Mouse (Mus musculus) forebrain, embryonic 13.5 days (tissue): ENCODE results near the gene Apol9b. TPM values are rescaled to one million over a fixed set of nuclear protein-coding genes. Genes with fewer than 3 reads are reported as not detected.

Source experiments
- ATAC-seq: fragments of 200-750 bp; cut with Nextera tagmentation; 2 replicates; pipeline ENCODE4 v1.8.0; 2017
- H3K27ac ChIP-seq: fragments of 300-500 bp; sonication (generic); 2 replicates; pipeline ENCODE4 v1.5.1; 2015; ENCODE audit warnings: inconsistent platforms, mild to moderate bottlenecking, moderate library complexity
- H3K27me3 ChIP-seq: fragments of 300-500 bp; sonication (generic); 2 replicates; pipeline ENCODE4 v1.6.1; 2015; ENCODE audit warnings: mild to moderate bottlenecking, inconsistent platforms
- H3K36me3 ChIP-seq: fragments of 300-500 bp; sonication (generic); 2 replicates; pipeline ENCODE4 v1.6.1; 2015; ENCODE audit warnings: mild to moderate bottlenecking, inconsistent platforms; ENCODE audit not compliant: poor library complexity, severe bottlenecking
- H3K4me1 ChIP-seq: fragments of 300-500 bp; sonication (generic); 2 replicates; pipeline ENCODE4 v1.6.1; 2015; ENCODE audit warnings: inconsistent platforms
- H3K4me2 ChIP-seq: fragments of 300-500 bp; sonication (generic); 2 replicates; pipeline ENCODE4 v1.6.1; 2015; ENCODE audit warnings: inconsistent platforms, mild to moderate bottlenecking, moderate library complexity
- H3K4me3 ChIP-seq: fragments of 300-500 bp; sonication (generic); 2 replicates; pipeline ENCODE4 v1.5.1; 2015; ENCODE audit warnings: mild to moderate bottlenecking, inconsistent platforms
- H3K9ac ChIP-seq: fragments of 300-500 bp; sonication (generic); 2 replicates; pipeline ENCODE4 v1.6.1; 2015; ENCODE audit warnings: mild to moderate bottlenecking, inconsistent platforms
- H3K9me3 ChIP-seq: fragments of 300-500 bp; sonication (generic); replicated peaks from 2 replicates; pipeline ENCODE4 v1.6.1; 2016; ENCODE audit warnings: inconsistent platforms
- WGBS: fragments of 180-500 bp; shearing (Covaris S2); methylation state at CpG from one replicate; pipeline ENCODE4 v1.1.7; 2015; 5-methylcytosine and 5-hydroxymethylcytosine counted together
- polyA plus RNA-seq: library from polyadenylated mRNA; unstranded; fragments of >200 nt; fragmentation: Nextera tagmentation; extraction: Ambion mirVana; gene quantifications from 2 replicates; pipeline ENCODE4 v1.2.1, GENCODE M21; 2015

Gene Apol9b
- polyA plus RNA-seq, 1 experiment from 2014 or later = not detected

GRCm38 (mm10) chr15:77752443-77752842 lies 23.6 kb downstream of the Apol9b start:
- H3K4me3 ChIP-seq = no peak overlapping the region
- H3K4me2 ChIP-seq = no peak overlapping the region
- 58% methylated on average over 11 of the region's 11 CpGs for WGBS
- no peak for ATAC-seq
- H3K27me3 ChIP-seq = no peaks in the 10 kb centered on the region
- H3K36me3 ChIP-seq = no peaks in the 10 kb centered on the region
- H3K9ac ChIP-seq = no peak overlapping the region
- no peaks in the 10 kb centered on the region for H3K9me3 ChIP-seq
- H3K27ac ChIP-seq = no peak overlapping the region
- no peaks in the 10 kb centered on the region for H3K4me1 ChIP-seq

- ATAC-seq = no peak
- no CpG with 5 or more reads among the region's 2 CpGs for WGBS
- Histone ChIP-seq H3K4me3 (no peak overlapping the region), H3K27me3 (no peaks in the 10 kb centered on the region), H3K9me3 (no peaks in the 10 kb centered on the region), H3K27ac (no peak overlapping the region), H3K4me2 (no peak overlapping the region), H3K36me3 (peaks cover 3% of the 10 kb centered on the region), H3K9ac (no peak overlapping the region), H3K4me1 (no peaks in the 10 kb centered on the region)
Observed at GRCm38 (mm10) chr15:77755132-77755531, 26.3 kb downstream of the Apol9b start.

GRCm38 (mm10) chr15:77756081-77756480 lies 27.2 kb downstream of the Apol9b start:
- no peak for ATAC-seq
- no peak overlapping the region for H3K27ac ChIP-seq
- no peak overlapping the region for H3K9ac ChIP-seq
- WGBS = 58% methylated on average over 2 of the region's 2 CpGs
- H3K9me3 ChIP-seq = no peaks in the 10 kb centered on the region
- H3K4me3 ChIP-seq = no peak overlapping the region
- H3K27me3 ChIP-seq = no peaks in the 10 kb centered on the region
- H3K4me2 ChIP-seq = no peak overlapping the region
- no peaks in the 10 kb centered on the region for H3K4me1 ChIP-seq
- peaks cover 12% of the 10 kb centered on the region for H3K36me3 ChIP-seq

GRCm38 (mm10) chr15:77756848-77757247 lies 28.0 kb downstream of the Apol9b start, which contains the start of gene Apol8:
TSS of gene Apol8 (minus strand) at chr15:77757003.
- no peak within 1 kb of the TSS for H3K4me2 ChIP-seq
- no peaks in the 10 kb centered on the region for H3K4me1 ChIP-seq
- H3K9me3 ChIP-seq = no peaks in the 10 kb centered on the region
- no peak for ATAC-seq
- H3K4me3 ChIP-seq = no peak within 1 kb of the TSS
- no peak within 1 kb of the TSS for H3K27ac ChIP-seq
- no peaks in the 10 kb centered on the region for H3K27me3 ChIP-seq
- no peak within 1 kb of the TSS for H3K9ac ChIP-seq
- 7% methylated on average over 9 of the region's 9 CpGs for WGBS
- peaks cover 20% of the 10 kb centered on the region for H3K36me3 ChIP-seq

GRCm38 (mm10) chr15:77757586-77758226 lies 28.9 kb downstream of the Apol9b start:
- Histone ChIP-seq H3K4me3 (no peak overlapping the region), H3K4me1 (no peaks in the 10 kb centered on the region), H3K27me3 (no peaks in the 10 kb centered on the region), H3K4me2 (no peak overlapping the region), H3K27ac (no peak overlapping the region), H3K9me3 (no peaks in the 10 kb centered on the region), H3K9ac (no peak overlapping the region), H3K36me3 (peaks cover 28% of the 10 kb centered on the region)
- WGBS = 79% methylated on average over 4 of the region's 4 CpGs
- ATAC-seq = no peak

- Histone ChIP-seq H3K4me3 (no peak overlapping the region), H3K27ac (no peak overlapping the region), H3K36me3 (peaks cover 52% of the 10 kb centered on the region), H3K4me1 (no peaks in the 10 kb centered on the region), H3K9ac (no peak overlapping the region), H3K27me3 (no peaks in the 10 kb centered on the region), H3K9me3 (no peaks in the 10 kb centered on the region), H3K4me2 (no peak overlapping the region)
- ATAC-seq = no peak
- WGBS = 93% methylated on average over 16 of the region's 16 CpGs
Observed at GRCm38 (mm10) chr15:77760037-77760436, 31.2 kb downstream of the Apol9b start.

- no peaks in the 10 kb centered on the region for H3K9me3 ChIP-seq
- H3K36me3 ChIP-seq = peaks cover 62% of the 10 kb centered on the region
- no peak overlapping the region for H3K4me3 ChIP-seq
- H3K27ac ChIP-seq = no peak overlapping the region
- no peaks in the 10 kb centered on the region for H3K27me3 ChIP-seq
- ATAC-seq = no peak
- H3K4me1 ChIP-seq = no peaks in the 10 kb centered on the region
- 95% methylated on average over 6 of the region's 7 CpGs for WGBS
- H3K9ac ChIP-seq = no peak overlapping the region
- no peak overlapping the region for H3K4me2 ChIP-seq
Observed at GRCm38 (mm10) chr15:77761083-77761482, 32.2 kb downstream of the Apol9b start.

- ATAC-seq = no peak
- H3K36me3 ChIP-seq = peaks cover 69% of the 10 kb centered on the region
Observed at GRCm38 (mm10) chr15:77761561-77762380, 32.9 kb downstream of the Apol9b start.

GRCm38 (mm10) chr15:77763050-77763449 lies 34.2 kb downstream of the Apol9b start:
- Histone ChIP-seq H3K36me3 (peaks cover 82% of the 10 kb centered on the region), H3K4me2 (no peak overlapping the region), H3K9me3 (no peaks in the 10 kb centered on the region), H3K4me3 (no peak overlapping the region), H3K4me1 (no peaks in the 10 kb centered on the region), H3K27ac (no peak overlapping the region), H3K9ac (no peak overlapping the region), H3K27me3 (no peaks in the 10 kb centered on the region)
- no peak for ATAC-seq
- 93% methylated on average over 16 of the region's 16 CpGs for WGBS

More at GRCm38 (mm10) chr15:77761561-77762380, 32.9 kb downstream of the Apol9b start:
- 79% methylated on average over 22 of the region's 22 CpGs for WGBS
- Histone ChIP-seq H3K9me3 (no peaks in the 10 kb centered on the region), H3K27ac (no peak overlapping the region), H3K4me2 (no peak overlapping the region), H3K4me3 (no peak overlapping the region), H3K9ac (no peak overlapping the region), H3K27me3 (no peaks in the 10 kb centered on the region), H3K4me1 (no peaks in the 10 kb centered on the region)

GRCm38 (mm10) chr15:77763702-77764101 lies 34.9 kb downstream of the Apol9b start:
- no peak for ATAC-seq
- Histone ChIP-seq H3K27me3 (no peaks in the 10 kb centered on the region), H3K9ac (no peak overlapping the region), H3K27ac (no peak overlapping the region), H3K4me1 (no peaks in the 10 kb centered on the region), H3K36me3 (peaks cover 88% of the 10 kb centered on the region), H3K9me3 (no peaks in the 10 kb centered on the region), H3K4me3 (no peak overlapping the region), H3K4me2 (no peak overlapping the region)
- 93% methylated on average over 11 of the region's 11 CpGs for WGBS

GRCm38 (mm10) chr15:77764391-77765006 lies 35.7 kb downstream of the Apol9b start:
- 85% methylated on average over 13 of the region's 13 CpGs for WGBS
- no peaks in the 10 kb centered on the region for H3K4me1 ChIP-seq
- H3K27me3 ChIP-seq = no peaks in the 10 kb centered on the region
- peaks cover 96% of the 10 kb centered on the region for H3K36me3 ChIP-seq
- no peak overlapping the region for H3K4me2 ChIP-seq
- ATAC-seq = no peak
- no peak overlapping the region for H3K27ac ChIP-seq
- no peak overlapping the region for H3K9ac ChIP-seq
- H3K4me3 ChIP-seq = no peak overlapping the region
- H3K9me3 ChIP-seq = no peaks in the 10 kb centered on the region

GRCm38 (mm10) chr15:77765484-77766093 lies 36.8 kb downstream of the Apol9b start:
- no peak for ATAC-seq
- no peaks in the 10 kb centered on the region for H3K9me3 ChIP-seq
- no peaks in the 10 kb centered on the region for H3K4me1 ChIP-seq
- H3K4me3 ChIP-seq = no peak overlapping the region
- no peak overlapping the region for H3K4me2 ChIP-seq
- H3K36me3 ChIP-seq = peaks cover 100% of the 10 kb centered on the region
- no peak overlapping the region for H3K27ac ChIP-seq
- H3K9ac ChIP-seq = no peak overlapping the region
- H3K27me3 ChIP-seq = no peaks in the 10 kb centered on the region
- 96% methylated on average over 16 of the region's 16 CpGs for WGBS
